Mouse (Mus musculus) mouse embryonic stem cell (cell line): ENCODE results near the gene 1700017B05Rik.
"Not testable (repeated sequence)": the region's sequence is repeated elsewhere in the genome, so short reads cannot be mapped to it uniquely, and the experiment has no call there.

Experiments used
- in situ Hi-C, 2 experiments: fragments of 300-500 bp; cut with MboI; formaldehyde crosslinking; loops; 1 replicate in 1 of 2; 3 replicates in 1 of 2; pipeline ENCODE4 v1.14.3; 2019 to 2020; ENCODE audit warnings: low sequenced_read_pairs in 2 of 2, low pct_unique_long_range_greater_than_20kb in 1 of 2, mixed read lengths in 1 of 2; ENCODE audit not compliant: unreplicated experiment in 1 of 2

1700017B05Rik gene

DNA sequence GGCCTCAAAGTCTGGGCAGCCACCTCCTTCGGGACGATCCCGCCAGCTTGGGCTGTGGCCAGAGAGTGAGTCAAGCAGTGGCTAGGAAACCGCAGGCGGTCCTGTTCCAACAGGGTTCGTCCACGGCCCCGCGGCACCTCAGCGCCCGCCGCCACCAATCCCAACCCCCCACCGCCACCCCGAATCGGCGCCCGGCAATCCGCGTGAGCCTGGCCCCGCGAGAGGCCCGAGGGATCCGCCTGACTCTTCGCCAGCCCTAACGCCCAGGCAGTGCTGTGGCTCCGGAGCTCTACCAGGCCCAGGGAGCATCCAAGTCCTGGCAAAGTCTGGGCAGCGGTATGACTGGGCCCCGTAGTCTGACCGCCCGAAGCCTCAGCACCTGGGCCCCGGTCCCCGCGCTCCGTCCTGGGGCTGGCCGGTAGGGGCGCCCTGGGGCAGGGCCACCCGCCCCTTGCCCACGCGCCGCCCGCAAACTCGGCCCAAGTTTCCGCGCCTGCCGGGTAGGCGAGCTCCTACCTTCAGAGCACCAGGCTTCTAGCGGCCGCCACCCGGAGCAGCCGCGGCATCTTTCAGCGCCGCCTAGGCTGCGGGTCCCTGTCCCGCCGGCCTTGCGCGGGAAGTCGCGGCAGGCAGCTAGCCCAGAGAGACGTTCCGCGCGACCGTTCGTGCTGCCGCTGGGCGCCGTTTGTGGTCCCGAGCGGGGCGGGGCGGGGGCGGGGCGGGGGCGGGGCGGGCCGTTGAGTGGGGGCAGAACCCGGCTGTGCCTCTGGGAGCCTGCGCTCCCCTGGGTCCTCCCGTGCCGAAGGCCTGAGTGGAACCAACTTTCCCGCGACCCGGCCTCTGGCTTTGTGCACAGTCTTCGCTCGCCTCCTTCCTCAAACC lies at the start of gene 1700017B05Rik:
TSS of gene 1700017B05Rik (minus strand) at position 700 of the 882 bp plus-strand sequence.
- in situ Hi-C loops = no loop called here

DNA sequence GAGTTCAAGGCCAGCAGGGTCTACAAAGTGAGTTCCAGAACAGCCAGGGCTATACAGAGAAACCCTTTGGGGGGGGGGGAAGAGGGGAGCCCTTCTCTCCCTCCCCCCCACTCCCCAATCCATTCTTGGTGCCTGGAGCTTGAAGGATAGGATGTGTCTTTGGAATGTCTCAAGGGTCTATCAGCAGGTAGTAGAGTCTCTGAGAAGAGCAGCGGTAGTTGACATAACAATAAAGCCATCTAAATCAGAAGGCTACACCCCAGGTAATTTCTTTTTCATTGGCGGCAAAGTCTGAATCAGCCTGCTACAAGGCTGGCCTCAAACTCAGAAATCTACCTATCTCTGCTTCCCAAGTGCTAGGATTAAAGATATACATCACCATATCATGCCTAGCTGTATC lies 48.5 kb upstream of the 1700017B05Rik start:
- in situ Hi-C loops = no loop called here

DNA sequence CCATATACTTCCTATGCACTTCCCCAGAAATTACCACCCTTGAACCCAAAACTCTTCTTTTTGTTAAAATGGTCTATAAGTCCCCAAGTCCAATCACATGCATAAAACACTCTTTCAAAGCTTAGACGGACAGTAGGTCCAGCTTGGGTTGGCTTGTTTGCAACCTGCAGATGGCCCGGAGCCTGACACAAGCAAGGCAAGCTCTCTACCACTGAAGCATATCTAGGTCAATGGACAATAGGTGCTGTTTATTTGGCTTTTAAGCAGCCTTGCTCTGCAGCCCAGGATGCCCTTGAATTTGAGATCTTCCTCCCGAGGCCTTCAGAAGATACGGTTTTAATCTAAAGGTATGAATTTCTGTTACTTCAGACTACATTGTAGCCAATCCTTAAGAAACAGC lies 46.9 kb upstream of the 1700017B05Rik start:
- in situ Hi-C loops = no loop called here

DNA sequence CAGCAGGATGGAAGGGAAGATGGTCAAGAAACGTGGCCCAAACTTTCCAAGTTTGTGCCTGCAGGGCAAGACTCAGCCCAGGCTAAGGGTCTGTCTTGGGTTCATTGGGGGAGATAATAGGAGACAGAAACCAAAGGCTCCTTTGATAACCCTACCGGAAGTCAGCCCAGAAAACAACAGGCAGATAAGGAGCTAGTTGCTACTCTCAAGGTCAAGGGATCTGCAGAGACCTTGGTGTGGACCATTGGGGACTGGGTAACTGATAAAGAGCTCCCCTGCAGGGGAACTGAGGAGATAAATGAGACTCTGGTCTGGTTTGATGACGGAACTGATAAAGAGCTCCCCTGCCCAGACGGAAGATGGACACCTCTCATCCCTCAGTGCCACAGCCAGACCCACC lies 45.0 kb upstream of the 1700017B05Rik start:
- in situ Hi-C loops = no loop called here

DNA sequence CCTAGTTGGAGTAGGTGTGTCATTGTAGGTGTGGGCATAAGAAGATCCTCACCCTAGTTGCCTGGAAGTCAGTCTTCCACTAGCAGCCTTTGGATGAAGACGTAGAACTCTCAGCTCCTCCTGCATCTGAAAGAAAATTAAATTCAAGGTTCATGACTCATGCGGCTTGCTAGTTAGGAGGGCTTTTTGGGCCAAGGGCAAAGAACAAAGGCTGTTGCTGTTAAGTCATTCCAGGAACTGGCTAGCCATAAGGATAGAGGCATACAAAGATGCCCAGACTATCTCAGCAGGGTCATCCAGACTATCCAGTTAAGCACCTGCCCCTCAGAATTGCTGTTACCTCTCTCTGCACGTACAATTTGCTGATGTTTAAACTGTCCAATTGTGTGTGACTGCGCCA lies 42.3 kb upstream of the 1700017B05Rik start:
- in situ Hi-C loops = not testable (repeated sequence)

DNA sequence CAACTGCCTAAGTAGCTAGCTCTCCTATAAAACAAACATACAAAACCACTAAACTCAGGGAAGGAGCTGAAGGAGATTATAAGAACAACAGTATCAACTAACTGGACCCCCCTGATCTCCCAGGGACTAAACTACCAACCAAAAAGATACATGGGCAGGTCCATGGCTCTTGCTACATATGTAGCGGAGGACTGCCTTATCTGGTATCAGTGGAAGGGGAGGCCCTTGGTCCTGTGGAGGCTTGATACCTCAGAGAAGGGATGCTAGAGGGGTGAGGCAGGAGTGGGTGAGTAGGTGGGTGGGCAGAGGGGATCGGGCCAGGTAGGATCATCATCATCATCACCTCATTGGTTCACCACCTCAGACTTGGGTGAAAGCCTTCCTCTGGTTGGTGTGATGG lies 41.8 kb upstream of the 1700017B05Rik start:
- in situ Hi-C loops = no loop called here

DNA sequence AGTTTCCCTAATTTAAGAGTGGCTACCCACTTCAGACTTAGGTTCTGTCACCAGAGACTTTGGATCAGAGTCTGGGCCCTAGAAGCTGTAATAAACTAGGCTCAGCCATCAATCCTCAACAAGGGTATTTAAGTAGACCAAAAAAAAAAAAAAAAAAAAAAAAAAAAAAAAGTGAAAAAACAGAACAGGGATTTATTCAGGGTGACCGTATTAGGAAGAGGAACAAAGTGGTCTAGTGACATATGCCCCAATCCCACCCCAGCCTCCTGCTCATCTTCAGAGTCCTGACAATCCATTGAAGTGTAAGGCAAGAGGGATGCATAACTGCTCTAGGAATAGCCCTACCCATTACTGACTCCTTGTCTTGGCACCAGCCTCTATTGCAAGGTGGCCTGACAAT lies 40.9 kb upstream of the 1700017B05Rik start:
- in situ Hi-C loops = no loop called here

DNA sequence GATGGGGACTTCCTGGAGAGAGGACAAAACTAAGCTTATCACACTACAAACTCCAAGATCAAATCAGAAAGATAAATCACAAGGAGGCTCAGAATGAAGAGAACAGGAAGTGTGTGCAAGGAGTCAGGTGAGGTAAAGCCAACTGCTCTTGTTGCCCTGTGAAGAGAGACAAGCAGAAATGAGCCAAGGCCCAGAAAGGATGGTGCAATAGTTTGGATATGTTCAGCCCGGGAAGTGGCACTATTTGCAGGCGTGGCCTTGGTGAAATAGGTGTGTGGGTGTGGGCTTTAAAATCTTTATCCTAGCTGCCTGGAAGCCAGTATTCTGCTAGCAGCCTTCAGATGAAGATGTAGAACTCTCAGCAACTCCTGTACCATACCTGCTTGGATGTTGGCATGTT lies 38.4 kb upstream of the 1700017B05Rik start:
- in situ Hi-C loops = no loop called here

DNA sequence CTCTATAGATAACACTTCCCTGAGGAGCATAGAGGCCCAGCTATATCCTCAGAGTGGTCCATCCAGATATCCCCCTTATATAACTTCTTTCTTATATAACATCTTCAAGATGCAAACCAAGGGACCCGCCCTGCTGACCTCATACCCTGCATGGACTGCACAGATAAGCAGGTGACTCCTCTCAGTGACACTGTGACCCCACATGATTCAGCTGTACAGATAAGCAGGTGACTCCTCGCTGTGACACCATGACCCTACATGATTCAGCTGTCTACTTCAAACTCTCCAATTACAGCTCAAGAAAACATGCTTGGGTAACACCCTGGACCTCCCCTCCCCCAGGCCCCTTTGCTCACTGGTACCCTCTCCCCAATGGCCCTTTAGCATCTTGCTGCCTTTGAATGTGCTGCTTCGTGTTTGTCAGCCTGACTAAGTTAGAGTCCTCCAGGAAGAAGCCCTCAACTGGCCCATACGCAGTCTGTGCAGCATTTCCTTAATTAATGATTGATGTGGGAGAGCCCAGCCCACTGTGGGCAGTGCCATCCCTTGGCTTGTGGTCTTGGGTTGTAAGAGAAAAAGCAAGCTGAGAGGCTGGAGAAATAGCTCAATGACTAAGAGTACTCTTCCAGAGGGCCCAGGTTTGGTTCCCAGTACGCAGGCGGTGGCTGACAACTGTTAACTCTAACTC lies 37.5 kb upstream of the 1700017B05Rik start:
- in situ Hi-C loops = no loop called here

DNA sequence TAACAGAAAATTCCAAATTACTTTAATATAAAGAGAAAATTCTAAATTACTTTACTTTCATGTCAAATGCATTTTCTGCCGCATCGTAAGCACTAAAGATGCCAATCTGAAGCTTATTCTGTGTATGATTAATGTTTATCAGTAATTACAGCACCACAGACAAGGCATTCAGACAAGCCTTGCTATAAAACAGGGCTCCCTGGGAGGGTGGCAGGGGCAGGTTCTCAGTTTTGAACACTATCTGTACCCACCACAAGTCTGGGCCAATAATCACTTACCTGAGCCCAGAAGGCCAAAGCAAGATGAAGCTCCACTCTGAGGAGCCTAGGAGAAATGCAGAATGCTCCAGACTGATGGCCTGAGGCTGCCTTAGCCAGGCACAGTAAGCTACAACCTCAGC lies 35.5 kb upstream of the 1700017B05Rik start:
- in situ Hi-C loops = no loop called here

DNA sequence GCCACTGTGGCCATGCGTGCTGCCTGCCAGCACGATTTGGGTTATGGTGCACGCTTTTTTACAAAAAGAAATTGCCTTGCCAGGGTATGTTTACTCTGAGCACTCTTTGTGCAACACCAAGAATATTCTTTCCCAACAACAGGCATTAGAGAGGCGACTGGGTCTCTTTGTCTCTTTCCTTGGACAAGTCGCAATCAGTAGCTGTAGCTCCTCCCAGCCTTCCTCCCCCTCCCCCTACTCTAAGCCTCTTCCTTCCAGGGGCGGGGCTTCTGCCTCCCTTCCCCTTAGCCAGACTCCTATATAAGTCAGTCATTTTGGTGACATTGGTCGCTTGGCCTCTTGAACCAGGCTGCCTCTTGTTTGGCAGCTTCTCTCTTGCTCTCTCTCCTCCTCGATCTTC lies 33.9 kb upstream of the 1700017B05Rik start:
- in situ Hi-C loops = no loop called here

DNA sequence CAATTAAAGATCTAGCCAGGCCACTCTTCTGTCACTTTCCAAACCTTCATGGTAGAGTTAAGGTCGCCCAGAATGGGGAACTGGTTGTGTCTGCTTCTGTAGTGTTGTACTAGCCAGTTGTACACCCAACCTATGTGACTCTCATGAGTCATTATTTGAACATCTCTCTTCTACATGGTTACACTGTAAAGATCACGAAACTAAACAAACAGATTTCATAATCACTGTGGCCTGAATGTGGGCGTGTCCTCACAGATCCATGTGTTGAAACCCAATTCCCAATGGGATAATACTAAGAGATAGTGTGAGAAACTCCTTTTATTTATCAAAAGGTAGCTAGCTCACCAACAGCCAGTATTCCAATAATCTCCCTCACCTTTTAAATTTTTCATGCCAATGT lies 33.3 kb upstream of the 1700017B05Rik start:
- in situ Hi-C loops = no loop called here

DNA sequence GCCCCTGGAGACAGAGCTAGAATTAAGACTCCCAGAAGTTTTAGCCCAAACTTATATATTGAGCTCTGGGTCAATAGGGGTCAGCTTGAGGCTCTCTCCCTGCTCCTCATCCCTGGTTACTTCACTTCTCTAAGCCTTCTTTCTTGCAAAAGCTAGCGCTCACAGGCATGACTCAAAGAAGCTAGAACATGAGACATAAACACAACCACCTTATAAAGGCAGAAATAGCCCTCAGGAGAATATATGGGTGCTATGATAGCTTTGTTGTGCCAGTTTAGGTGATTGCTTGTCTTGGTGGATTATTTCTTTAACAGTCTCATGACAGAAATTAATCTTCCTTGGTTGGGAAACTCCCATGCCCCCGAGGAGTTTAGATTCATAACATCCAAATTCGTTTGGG lies 32.5 kb upstream of the 1700017B05Rik start:
- in situ Hi-C loops = no loop called here

DNA sequence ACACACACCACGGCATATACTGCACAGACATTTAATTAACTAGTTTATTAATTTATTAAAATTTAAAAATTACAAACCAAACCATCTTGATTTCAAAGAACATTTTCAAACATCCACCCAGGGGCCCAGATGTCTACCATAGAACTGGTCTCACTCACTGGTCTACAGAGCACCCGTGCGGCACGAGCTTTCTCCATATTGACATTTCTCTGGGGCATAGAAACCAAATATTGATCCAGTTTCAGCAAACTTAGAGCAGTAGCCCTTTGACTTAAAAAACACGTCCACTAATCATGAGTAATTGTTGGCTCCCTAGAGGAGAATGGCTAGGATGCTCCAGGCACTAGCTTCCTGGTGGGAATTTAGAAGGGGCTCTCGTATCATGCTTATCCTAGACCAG lies 24.8 kb upstream of the 1700017B05Rik start:
- in situ Hi-C loops = no loop called here

DNA sequence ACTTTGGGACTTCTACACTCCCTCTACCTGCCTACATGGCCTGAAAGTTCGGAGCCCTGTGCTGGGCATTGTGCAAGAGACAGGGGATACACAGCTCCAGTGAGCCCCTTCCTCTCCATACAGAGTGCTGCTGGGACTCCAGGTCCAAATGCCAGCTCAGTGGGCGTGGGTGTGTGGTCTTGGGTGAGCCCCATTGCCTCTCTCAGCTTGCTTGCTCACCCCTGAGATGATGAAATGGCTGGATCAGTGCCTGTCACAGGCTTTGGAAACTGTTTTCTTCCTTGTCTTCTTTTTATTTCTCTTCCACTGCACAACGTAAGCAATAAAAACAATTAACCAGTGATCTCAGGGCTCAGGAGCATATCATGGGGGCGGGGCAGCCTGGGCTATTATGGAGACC lies 20.9 kb upstream of the 1700017B05Rik start:
- in situ Hi-C loops = no loop called here

DNA sequence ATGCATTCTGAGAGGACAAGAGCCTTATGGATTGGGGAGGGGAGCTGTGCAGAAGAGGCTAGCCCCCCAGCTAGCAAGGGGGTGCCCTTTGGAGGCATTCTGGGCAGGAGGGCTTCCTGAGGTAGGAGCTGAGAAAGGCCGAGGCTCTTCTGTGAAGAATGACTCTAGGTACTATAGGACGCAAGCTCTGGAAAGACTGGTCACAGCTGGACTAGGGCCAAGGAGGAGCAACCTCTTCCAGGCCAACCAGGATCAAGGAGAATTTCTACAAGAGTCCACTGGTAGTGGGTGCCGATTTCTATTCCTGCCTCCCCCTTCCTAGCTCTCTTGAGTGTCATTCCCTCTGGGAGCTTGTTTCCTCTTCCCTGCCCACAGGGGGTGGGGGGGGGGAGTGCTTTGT lies 20.3 kb upstream of the 1700017B05Rik start:
- in situ Hi-C loops = no loop called here

DNA sequence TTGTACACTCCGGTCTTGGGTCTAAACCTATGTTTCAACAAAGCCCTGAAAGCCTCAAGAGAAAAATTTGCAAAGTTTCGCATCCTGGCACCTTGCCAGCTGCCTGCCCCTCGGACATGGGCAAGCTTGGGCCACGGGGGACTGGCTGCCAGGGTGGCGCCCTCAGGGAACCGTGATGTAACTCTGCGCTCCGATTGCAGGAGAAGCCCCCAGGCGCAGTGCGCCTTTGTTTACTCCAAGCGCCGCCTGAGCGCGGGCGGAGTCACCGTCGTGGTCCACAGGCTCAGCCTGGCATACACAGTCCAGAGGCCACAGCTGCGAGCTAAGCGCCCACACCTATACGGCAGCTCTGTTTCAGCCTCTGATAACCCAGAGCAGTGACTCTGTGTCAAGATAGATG lies 19.1 kb upstream of the 1700017B05Rik start:
- in situ Hi-C loops = no loop called here

DNA sequence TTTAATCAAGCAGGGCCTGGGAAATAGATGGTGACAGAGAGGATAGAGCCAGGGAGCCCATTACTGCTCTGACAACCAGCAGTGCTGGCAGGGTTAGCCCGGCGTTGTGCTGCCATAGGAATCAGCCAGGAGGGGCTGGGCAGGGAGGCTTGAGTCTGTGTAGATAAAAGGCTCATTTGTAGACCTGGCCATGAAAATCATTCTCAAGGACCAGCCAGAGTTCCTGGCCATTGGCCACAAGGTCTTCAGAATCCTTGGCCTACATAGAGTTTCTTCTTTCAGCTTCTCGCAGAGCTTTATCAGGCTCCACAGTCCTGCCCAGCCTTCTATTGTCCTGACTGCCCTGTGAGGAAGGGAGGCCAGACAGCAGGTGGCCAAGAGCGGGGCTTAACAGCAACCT lies 17.0 kb upstream of the 1700017B05Rik start:
- in situ Hi-C loops = loop anchor here in 1 of 2 experiments (10.0 kb wide), 1 partner anchor 155 kb away; no protein-coding TSS in a partner anchor

DNA sequence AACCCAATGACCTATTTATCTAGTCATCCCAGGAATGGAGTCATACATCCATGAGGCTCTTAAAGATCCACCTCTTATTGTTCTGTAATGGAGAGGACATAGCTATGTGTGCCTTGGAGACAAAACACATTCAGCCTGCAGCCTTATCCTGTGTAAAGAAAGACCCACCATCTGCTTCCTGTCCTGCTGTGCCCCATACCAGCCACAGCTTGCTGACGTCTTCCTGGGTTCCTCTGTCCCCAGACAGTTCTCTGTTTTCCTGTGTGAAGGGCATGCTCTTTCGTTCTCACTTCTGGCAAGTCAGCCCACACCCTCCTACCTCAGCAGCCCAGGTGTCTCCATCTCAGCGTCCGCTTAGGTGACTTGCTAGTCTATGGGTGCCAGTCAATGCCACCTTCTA lies 15.9 kb upstream of the 1700017B05Rik start:
- in situ Hi-C loops = loop anchor here in 1 of 2 experiments (10.0 kb wide), 1 partner anchor 157 kb away; no protein-coding TSS in a partner anchor

DNA sequence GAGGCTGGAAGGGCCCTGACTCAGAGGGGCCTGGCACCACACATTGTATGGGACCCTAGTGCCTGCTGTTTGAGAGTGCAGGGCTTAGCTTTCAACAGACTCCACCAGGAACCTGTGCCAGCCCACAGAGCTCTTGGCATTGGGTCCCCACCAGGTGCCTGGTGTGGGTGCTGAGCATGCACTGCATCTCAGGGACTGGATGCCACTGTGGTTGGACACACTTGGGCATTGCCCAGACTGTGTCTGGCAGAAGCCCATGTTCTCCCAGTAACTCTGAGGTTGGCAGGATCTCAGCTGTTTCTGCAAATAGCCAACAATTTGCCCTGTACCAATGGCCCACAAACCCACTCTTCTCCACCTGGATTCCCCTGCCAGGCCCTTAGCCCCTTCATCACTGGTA lies 13.9 kb upstream of the 1700017B05Rik start:
- in situ Hi-C loops = loop anchor here in 1 of 2 experiments (10.0 kb wide), 1 partner anchor 158 kb away; no protein-coding TSS in a partner anchor
